In the genomic region with DNA sequence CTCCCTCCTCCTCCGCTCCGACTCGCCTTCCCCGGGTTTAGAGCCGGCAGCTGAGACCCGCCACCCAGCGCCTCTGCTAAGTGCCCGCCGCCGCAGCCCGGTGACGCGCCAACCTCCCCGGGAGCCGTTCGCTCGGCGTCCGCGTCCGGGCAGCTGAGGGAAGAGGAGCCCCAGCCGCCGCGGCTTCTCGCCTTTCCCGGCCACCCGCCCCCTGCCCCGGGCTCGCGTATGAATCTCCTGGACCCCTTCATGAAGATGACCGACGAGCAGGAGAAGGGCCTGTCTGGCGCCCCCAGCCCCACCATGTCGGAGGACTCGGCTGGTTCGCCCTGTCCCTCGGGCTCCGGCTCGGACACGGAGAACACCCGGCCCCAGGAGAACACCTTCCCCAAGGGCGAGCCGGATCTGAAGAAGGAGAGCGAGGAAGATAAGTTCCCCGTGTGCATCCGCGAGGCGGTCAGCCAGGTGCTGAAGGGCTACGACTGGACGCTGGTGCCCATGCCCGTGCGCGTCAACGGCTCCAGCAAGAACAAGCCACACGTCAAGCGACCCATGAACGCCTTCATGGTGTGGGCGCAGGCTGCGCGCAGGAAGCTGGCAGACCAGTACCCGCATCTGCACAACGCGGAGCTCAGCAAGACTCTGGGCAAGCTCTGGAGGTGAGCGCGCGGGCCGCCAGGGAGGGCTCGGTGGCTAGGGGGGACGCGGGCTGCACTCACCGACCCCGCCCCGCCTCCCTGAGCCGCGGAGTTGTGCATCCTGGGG, we compare ENCODE assay signal across 8 mouse cellular contexts. TPM values are rescaled to one million over a fixed set of nuclear protein-coding genes. Genes with fewer than 3 reads are reported as not detected.
DNase-seq lines count a peak whose midpoint lies in the region; ATAC-seq and TF ChIP-seq lines count a peak whose summit lies in the region.

No protein-coding gene starts in this region.

- peak overlapping the region; percentile 85 for H3K27ac ChIP-seq in kidney, embryonic 15.5 days
- peak overlapping the region; percentile 22 for H3K27ac ChIP-seq in lung, postnatal 0 days (ENCODE audit: low read length)

- H3K4me2 ChIP-seq in kidney, embryonic 15.5 days: peak overlapping the region; percentile 85
- peak overlapping the region; percentile 71 for H3K4me2 ChIP-seq in lung, postnatal 0 days (replicated peaks; ENCODE audit: low read depth, low read length)

- TF ChIP-seq CTCF in lung, postnatal 0 days (IDR thresholded peaks at IDR 0.05): no peak

- H3K9me3 ChIP-seq in kidney, embryonic 15.5 days (replicated peaks): no peaks in the 10 kb centered on the region
- H3K9me3 ChIP-seq in lung, postnatal 0 days (ENCODE audit: low read length): no peaks in the 10 kb centered on the region

- under 1% methylated on average over 74 of the region's 75 CpGs for WGBS in kidney, embryonic 15.5 days
- WGBS in lung, postnatal 0 days: 1% methylated on average over 51 of the region's 75 CpGs

- H3K27me3 ChIP-seq in kidney, embryonic 15.5 days: peaks cover 55% of the 10 kb centered on the region
- 0 out of 2 replicates have a peak, but pooled peaks cover 10% of the 10 kb centered on the region for H3K27me3 ChIP-seq in lung, postnatal 0 days (replicated peaks; ENCODE audit: insufficient read depth, low read length)

- H3K4me1 ChIP-seq in kidney, embryonic 15.5 days: peaks cover 48% of the 10 kb centered on the region
- H3K4me1 ChIP-seq in lung, postnatal 0 days (ENCODE audit: insufficient read depth, low read depth, low read length): peaks cover 7% of the 10 kb centered on the region; the same call in 1 of the 2 replicates

- peak; percentile 57 for ATAC-seq in kidney, embryonic 15.5 days (replicated peaks; ENCODE audit: low FRiP score)
- peak; percentile 74 for ATAC-seq in lung, postnatal 0 days

- peak overlapping the region; percentile 57 for H3K4me3 ChIP-seq in kidney, embryonic 15.5 days (replicated peaks)
- H3K4me3 ChIP-seq in lung, postnatal 0 days (ENCODE audit: low read depth, low read length): peak overlapping the region; percentile 58

- no peak for TF ChIP-seq EP300 in lung, postnatal 0 days (IDR thresholded peaks at IDR 0.05)

- H3K36me3 ChIP-seq in kidney, embryonic 15.5 days: no peaks in the 10 kb centered on the region
- no peaks in the 10 kb centered on the region for H3K36me3 ChIP-seq in lung, postnatal 0 days (ENCODE audit: insufficient read depth, low read length)

- peak overlapping the region; percentile 61 for H3K9ac ChIP-seq in kidney, embryonic 15.5 days
- 0 out of 2 replicates have a peak overlapping the region, but pooled peaks have one; percentile 5 for H3K9ac ChIP-seq in lung, postnatal 0 days (replicated peaks; ENCODE audit: low read depth)

- DNase-seq in layer of hippocampus, postnatal 36 days: peak; percentile 15 to 24
- DNase-seq in layer of hippocampus, adult 9-11 months: no peak
- peak; percentile 72 to 80 for DNase-seq in adrenal gland, postnatal 36 days
- DNase-seq in frontal cortex, postnatal 36 days (ENCODE audit: low spot score in 2 of 2): peak; percentile 48 to 49
- DNase-seq in lung, postnatal 0 days (ENCODE audit: low spot score): peak; percentile 47
- DNase-seq in right cerebral cortex, postnatal 36 days (ENCODE audit: low spot score in 2 of 2): peak; percentile 29 to 44
- DNase-seq in thymus, postnatal 10 days (ENCODE audit: low spot score in 2 of 2): no peak

RNA-seq across cellular contexts. Expression of gene Sox9, which starts 0.5 kb away (rescaled TPM):
- 10 to 100 TPM; 25.8 to 27.2 TPM for total RNA-seq in layer of hippocampus, postnatal 36 days (2021)
- 1 to 10 TPM; 1.1 to 1.9 TPM for total RNA-seq in adrenal gland, postnatal 36 days (2021)
- 36.2 and 37.9 TPM in 2 replicates for polyA plus RNA-seq in kidney, embryonic 15.5 days (2015; fragmentation: Nextera tagmentation; extraction: Ambion mirVana)
- 8.5 and 9.0 TPM in 2 replicates for polyA plus RNA-seq in lung, postnatal 0 days (2015; fragmentation: Nextera tagmentation; extraction: Ambion mirVana)

Comparison
In these comparisons a context has a peak if more than half of its experiments do, and no peak if none do; other contexts are left out.
1. DNase-seq: peak in layer of hippocampus, postnatal 36 days (2 of 2), adrenal gland, postnatal 36 days (2 of 2), frontal cortex, postnatal 36 days (2 of 2), lung, postnatal 0 days (single experiment) and right cerebral cortex, postnatal 36 days (2 of 2); none in layer of hippocampus, adult 9-11 months (single experiment) and thymus, postnatal 10 days (0 of 2).
2. RNA of gene Sox9, which starts 0.5 kb away (total RNA-seq): 25.8 to 27.2 TPM in layer of hippocampus, postnatal 36 days; 1.1 to 1.9 TPM in adrenal gland, postnatal 36 days; every median in the first group is over 4 times any median in the second.